ENCODE assay signal across 8 mouse cellular contexts in the genomic region with DNA sequence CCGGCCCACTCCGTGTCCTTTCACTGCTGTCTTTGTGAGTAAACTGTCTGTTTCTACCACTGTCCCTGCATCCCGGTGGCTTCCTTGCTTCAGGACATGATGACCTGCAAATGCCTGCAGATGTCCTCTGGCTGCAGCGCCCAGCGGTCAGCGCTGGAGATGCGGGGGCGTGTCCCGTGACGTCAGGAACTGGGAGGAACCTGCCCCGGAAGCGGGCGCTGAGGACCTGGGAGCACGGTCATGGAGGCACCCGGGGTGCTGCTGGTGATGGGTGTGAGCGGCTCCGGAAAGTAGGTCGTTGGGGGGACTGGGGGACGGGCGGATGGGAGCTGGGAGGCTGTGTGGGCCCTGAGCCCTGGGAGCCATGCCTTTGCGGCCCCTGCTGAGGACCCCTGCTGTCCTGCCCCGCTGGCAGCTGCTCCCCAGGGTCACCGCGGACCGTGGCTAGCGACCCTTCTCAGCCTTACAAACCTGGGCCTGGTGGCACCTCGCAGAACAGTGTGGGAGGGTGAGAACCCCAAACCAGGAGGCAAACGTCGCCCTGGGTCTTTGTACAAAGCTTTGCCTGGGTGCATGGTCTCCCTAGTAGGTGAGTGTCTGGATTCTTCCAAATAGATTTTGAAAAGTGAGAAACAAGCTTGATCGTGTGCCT. TPM values are rescaled to one million over a fixed set of nuclear protein-coding genes. Genes with fewer than 3 reads are reported as not detected.
A peak's percentile ranks its signal among the peaks of the same experiment; 100 is the strongest.
DNase-seq lines count a peak whose midpoint lies in the region; ATAC-seq lines count a peak whose summit lies in the region.

A gene (plus strand): TSS at position 203 of the 652 bp plus-strand sequence.

- intact Hi-C loops in left cerebral cortex, postnatal 25 days (cut with DNase I), result loop anchor here (2.0 to 10.0 kb wide), 4 partner anchors 75 to 430 kb away; no protein-coding TSS in a partner anchor

- H3K27me3 ChIP-seq in intestine, embryonic 15.5 days (replicated peaks), result no peaks in the 10 kb centered on the region

- H3K36me3 ChIP-seq in intestine, embryonic 15.5 days, result peaks cover 22% of the 10 kb centered on the region

- H3K9ac ChIP-seq in intestine, embryonic 15.5 days, result peak within 1 kb of the TSS; percentile 66

- peak within 1 kb of the TSS; percentile 91 for H3K4me3 ChIP-seq in intestine, embryonic 15.5 days (replicated peaks)

- 0% methylated on average over 30 of the region's 30 CpGs for WGBS in intestine, embryonic 15.5 days

- ATAC-seq in intestine, embryonic 15.5 days, result peak; percentile 94

- DNase-seq in adrenal gland, adult 8-10 months, result peak; percentile 87
- peak; percentile 90 for DNase-seq in embryo, embryonic 9.5 days (ENCODE audit: extremely low spot score)
- DNase-seq in gastrocnemius, postnatal 4 days (ENCODE audit: low spot score in 2 of 2), result peak; percentile 81 to 91
- peak; percentile 79 to 84 for DNase-seq in left cerebral cortex, postnatal 25 days (ENCODE audit: low spot score in 2 of 2)
- DNase-seq in mesoderm, embryonic 11.5 days (ENCODE audit: low read depth, low spot score), result peak; percentile 92
- DNase-seq in right cerebral cortex, postnatal 25 days, result peak; percentile 82
- peak; percentile 78 to 91 for DNase-seq in urinary bladder, postnatal 36 days (ENCODE audit: low spot score in 2 of 2)

- no peaks in the 10 kb centered on the region for H3K9me3 ChIP-seq in intestine, embryonic 15.5 days

- H3K4me2 ChIP-seq in intestine, embryonic 15.5 days (replicated peaks), result peak within 1 kb of the TSS; percentile 95

- peak within 1 kb of the TSS; percentile 52 for H3K27ac ChIP-seq in intestine, embryonic 15.5 days

- H3K4me1 ChIP-seq in intestine, embryonic 15.5 days (replicated peaks), result peaks cover 4% of the 10 kb centered on the region

RNA-seq across cellular contexts. Expression of the gene that starts here (rescaled TPM):
- total RNA-seq in adrenal gland, adult 8-10 months (2022), result 10 to 100 TPM; 59.2 to 71.4 (median 63.6) TPM
- total RNA-seq in gastrocnemius, postnatal 4 days (2021), result 10 to 100 TPM; 10.8 to 13.9 TPM
- polyA plus RNA-seq in intestine, embryonic 15.5 days (2015; fragmentation: Nextera tagmentation; extraction: Ambion mirVana), result 43.0 and 44.0 TPM in 2 replicates
- total RNA-seq in left cerebral cortex, postnatal 25 days (2021), result 10 to 100 TPM; 28.3 to 30.0 TPM

Comparison
In these comparisons a context has a peak if more than half of its experiments do, and no peak if none do; other contexts are left out.
1. Peak in every context shown above with its lines: DNase-seq, ATAC-seq, H3K4me3 ChIP-seq and H3K27ac ChIP-seq.